Mouse (Mus musculus) liver, adult 2 months (tissue): ENCODE measurements around the gene Gpr160.

Source experiments
- CTCF ChIP-seq: fragments of 200-500 bp; IDR thresholded peaks from 2 replicates; pipeline ENCODE4 v1.5.1; 2011; ENCODE audit warnings: low read depth, low read length, control low read depth
- POLR2A ChIP-seq: fragments of 200-500 bp; IDR thresholded peaks from 2 replicates; pipeline ENCODE4 v1.6.1; 2011; ENCODE audit warnings: low read length, control low read depth; ENCODE audit not compliant: insufficient read depth; ENCODE audit errors: extremely low read depth

- TF ChIP-seq CTCF (no peak), POLR2A (no peak)
Observed at GRCm38 (mm10) chr3:30826069-30826468, 29.7 kb upstream of the Gpr160 start.
